Mouse (Mus musculus) lung, postnatal 14 days (tissue): ENCODE measurements around the gene Gm6337.
"Not testable (repeated sequence)": the region's sequence is repeated elsewhere in the genome, so short reads cannot be mapped to it uniquely, and the experiment has no call there.

Experiments used
- DNase-seq: peaks from one replicate; pipeline ENCODE4 v3.0.0; 2021

The Gm6337 gene

DNA sequence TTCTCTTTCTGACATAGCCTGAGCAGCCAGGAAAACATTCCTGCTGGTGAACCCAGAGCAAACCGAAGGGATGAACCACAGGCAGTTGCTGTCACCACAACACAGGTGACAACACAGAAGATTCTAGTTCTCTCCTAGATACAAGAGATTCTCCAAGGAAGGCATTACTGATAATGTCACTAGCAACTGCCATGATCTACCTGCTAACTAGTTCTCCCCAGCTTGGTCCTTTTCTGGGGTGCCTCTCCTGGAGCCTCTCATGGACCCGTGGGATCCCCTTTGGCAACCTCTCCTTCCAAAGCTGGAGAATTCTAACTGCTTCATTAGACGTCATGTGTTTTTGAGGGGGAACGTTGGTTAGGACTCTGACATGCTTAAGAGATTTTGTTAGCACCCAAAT, at the start of gene Gm6337:
TSS of gene Gm6337 (minus strand) at position 101 of the 400 bp plus-strand sequence.
- DNase-seq: not testable (repeated sequence)

- DNase-seq: not testable (repeated sequence)
These were observed 49.4 kb upstream of the Gm6337 start for GRCm38 (mm10) chr14:6107500-6107899.

DNA sequence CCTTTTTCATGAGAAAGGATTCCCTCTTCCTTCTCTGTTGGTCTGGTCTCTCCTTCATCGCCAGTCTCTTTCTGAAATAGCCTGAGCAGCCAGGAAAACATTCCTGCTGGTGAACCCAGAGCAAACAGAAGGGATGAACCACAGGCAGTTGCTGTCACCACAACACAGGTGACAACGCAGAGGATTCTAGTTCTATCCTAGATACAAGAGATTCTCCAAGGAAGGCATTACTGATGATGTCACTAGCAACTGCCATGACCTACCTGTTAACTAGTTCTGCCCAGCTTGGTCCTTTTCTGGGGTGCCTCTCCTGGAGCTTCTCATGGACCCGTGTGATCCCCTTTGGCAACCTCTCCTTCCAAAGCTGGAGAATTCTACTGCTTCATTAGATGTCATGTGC, 35.8 kb upstream of the Gm6337 start, which contains the start of gene Gm8206:
TSS of gene Gm8206 (minus strand) at position 101 of the 400 bp plus-strand sequence.
- not testable (repeated sequence) for DNase-seq
